Mouse (Mus musculus): ENCODE data around the gene Ccdc88c.

GRCm38 (mm10) chr12:100896661-100897060 lies 132.2 kb downstream of the Ccdc88c start:
- no peak for TF ChIP-seq POLR2A (IDR thresholded peaks at IDR 0.05; ENCODE audit: insufficient read length, low read depth)
- no peak for TF ChIP-seq TCF12 (IDR thresholded peaks at IDR 0.05; ENCODE audit: insufficient read depth, poor library complexity, severe bottlenecking)
- TF ChIP-seq MAX (IDR thresholded peaks at IDR 0.05; ENCODE audit: low read depth) = no peak
- TF ChIP-seq CEBPB (IDR thresholded peaks at IDR 0.05; ENCODE audit: insufficient read depth, poor library complexity, severe bottlenecking) = no peak
- no peak for TF ChIP-seq MYOG (IDR thresholded peaks at IDR 0.05; ENCODE audit: control insufficient read depth in 1 of 3, insufficient read depth in 1 of 3, insufficient read length in 2 of 3, low read depth in 2 of 3)
